Mouse (Mus musculus) limb, embryonic 12.5 days (tissue): ENCODE data around the gene Btf3l4. TPM values are rescaled to one million over a fixed set of nuclear protein-coding genes. Genes with fewer than 3 reads are reported as not detected.
A peak's percentile ranks its signal among the peaks of the same experiment; 100 is the strongest.

ENCODE experiments used
- ATAC-seq: fragments of 200-750 bp; cut with Nextera tagmentation; 2 replicates; pipeline ENCODE4 v1.8.0; 2017; ENCODE audit warnings: low read depth, moderate TSS enrichment; ENCODE audit not compliant: insufficient number of reproducible peaks, insufficient read depth, low FRiP score, low TSS enrichment
- H3K27ac ChIP-seq: fragments of 300-500 bp; sonication (generic); 2 replicates; pipeline ENCODE4 v1.5.1; 2016; ENCODE audit warnings: mild to moderate bottlenecking, moderate library complexity
- H3K27me3 ChIP-seq: fragments of 300-500 bp; sonication (generic); 2 replicates; pipeline ENCODE4 v1.6.1; 2016; ENCODE audit warnings: mild to moderate bottlenecking, moderate library complexity
- H3K36me3 ChIP-seq: fragments of 300-500 bp; sonication (generic); 2 replicates; pipeline ENCODE4 v1.6.1; 2016; ENCODE audit warnings: mild to moderate bottlenecking, moderate library complexity
- H3K4me1 ChIP-seq: fragments of 300-500 bp; sonication (generic); replicated peaks from 2 replicates; pipeline ENCODE4 v1.6.1; 2016
- H3K4me2 ChIP-seq: fragments of 300-500 bp; sonication (generic); 2 replicates; pipeline ENCODE4 v1.6.1; 2016; ENCODE audit warnings: mild to moderate bottlenecking, moderate library complexity
- H3K4me3 ChIP-seq: fragments of 300-500 bp; sonication (generic); replicated peaks from 2 replicates; pipeline ENCODE4 v1.5.1; 2016; ENCODE audit warnings: mild to moderate bottlenecking
- H3K9ac ChIP-seq: fragments of 300-500 bp; sonication (generic); replicated peaks from 2 replicates; pipeline ENCODE4 v1.6.1; 2016; ENCODE audit warnings: mild to moderate bottlenecking, moderate library complexity
- H3K9me3 ChIP-seq: fragments of 300-500 bp; sonication (generic); 2 replicates; pipeline ENCODE4 v1.6.1; 2016; ENCODE audit warnings: mild to moderate bottlenecking, moderate library complexity
- WGBS: fragments of 180-500 bp; shearing (Covaris S2); methylation state at CpG from one replicate; pipeline ENCODE4 v1.1.7; 2016; 5-methylcytosine and 5-hydroxymethylcytosine counted together
- polyA plus RNA-seq: library from polyadenylated mRNA; unstranded; fragments of >200 nt; fragmentation: Nextera tagmentation; extraction: Ambion mirVana; gene quantifications from 2 replicates; pipeline ENCODE4 v1.2.1, GENCODE M21; 2016

Btf3l4 gene
- polyA plus RNA-seq, 1 experiment from 2014 or later, result 247 TPM

- no peak overlapping the region for H3K4me3 ChIP-seq
- no peaks in the 10 kb centered on the region for H3K27me3 ChIP-seq
- H3K9me3 ChIP-seq, result no peaks in the 10 kb centered on the region
- peaks cover under 1% of the 10 kb centered on the region; the same call in 1 of the 2 replicates for H3K4me1 ChIP-seq
- ATAC-seq, result no peak
- no peak overlapping the region for H3K4me2 ChIP-seq
- no peak overlapping the region for H3K27ac ChIP-seq
- no peak overlapping the region for H3K9ac ChIP-seq
- H3K36me3 ChIP-seq, result peaks cover 7% of the 10 kb centered on the region
Observed at GRCm38 (mm10) chr4:108843336-108843735, 9.9 kb upstream of the Btf3l4 start.

- peaks cover 7% of the 10 kb centered on the region for H3K36me3 ChIP-seq
- no peak overlapping the region for H3K4me3 ChIP-seq
- peaks cover 4% of the 10 kb centered on the region; the same call in 1 of the 2 replicates for H3K4me1 ChIP-seq
- no peak overlapping the region for H3K4me2 ChIP-seq
- H3K9me3 ChIP-seq, result no peaks in the 10 kb centered on the region
- H3K27me3 ChIP-seq, result no peaks in the 10 kb centered on the region
- H3K27ac ChIP-seq, result no peak overlapping the region
- no peak overlapping the region for H3K9ac ChIP-seq
- no peak for ATAC-seq
- WGBS, result 91% methylated on average over 7 of the region's 7 CpGs
Observed at GRCm38 (mm10) chr4:108841920-108842578, 8.6 kb upstream of the Btf3l4 start.

DNA sequence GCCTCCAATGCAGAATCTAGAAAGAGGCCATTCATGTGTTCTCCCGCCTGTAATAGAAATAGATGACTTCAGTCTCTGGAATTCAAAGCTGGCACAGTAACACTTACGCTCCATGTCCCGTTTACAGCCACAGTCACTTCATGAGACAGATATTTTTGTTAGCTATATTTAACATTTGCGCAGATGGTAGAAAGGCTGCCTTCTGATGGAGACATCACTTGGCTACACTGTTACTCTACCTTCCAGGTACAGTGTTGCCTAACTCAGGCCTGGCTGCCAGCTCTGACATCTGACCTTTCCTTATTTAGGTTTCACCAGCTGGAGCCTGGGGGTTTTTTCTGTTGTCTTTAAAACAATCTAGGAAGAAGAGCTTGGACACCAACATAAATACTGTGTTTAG, 4.6 kb upstream of the Btf3l4 start:
- no peak for ATAC-seq
- H3K27me3 ChIP-seq, result no peaks in the 10 kb centered on the region
- H3K9ac ChIP-seq, result no peak overlapping the region
- H3K9me3 ChIP-seq, result no peaks in the 10 kb centered on the region
- peaks cover 22% of the 10 kb centered on the region for H3K4me1 ChIP-seq
- H3K4me2 ChIP-seq, result no peak overlapping the region
- H3K36me3 ChIP-seq, result peaks cover 7% of the 10 kb centered on the region
- no peak overlapping the region for H3K27ac ChIP-seq
- no peak overlapping the region for H3K4me3 ChIP-seq
- WGBS, result 86% methylated on average over 4 of the region's 4 CpGs

- Histone ChIP-seq H3K9me3 (no peaks in the 10 kb centered on the region), H3K27me3 (no peaks in the 10 kb centered on the region), H3K4me3 (peak overlapping the region; percentile 90), H3K36me3 (peaks cover 4% of the 10 kb centered on the region), H3K9ac (peak overlapping the region; percentile 77), H3K27ac (peak overlapping the region; percentile 99; the same call in 1 of the 2 replicates), H3K4me1 (peaks cover 31% of the 10 kb centered on the region), H3K4me2 (peak overlapping the region; percentile 65)
- ATAC-seq, result no peak
- 66% methylated on average over 3 of the region's 3 CpGs for WGBS
Observed at GRCm38 (mm10) chr4:108835496-108835895, 2.1 kb upstream of the Btf3l4 start.

DNA sequence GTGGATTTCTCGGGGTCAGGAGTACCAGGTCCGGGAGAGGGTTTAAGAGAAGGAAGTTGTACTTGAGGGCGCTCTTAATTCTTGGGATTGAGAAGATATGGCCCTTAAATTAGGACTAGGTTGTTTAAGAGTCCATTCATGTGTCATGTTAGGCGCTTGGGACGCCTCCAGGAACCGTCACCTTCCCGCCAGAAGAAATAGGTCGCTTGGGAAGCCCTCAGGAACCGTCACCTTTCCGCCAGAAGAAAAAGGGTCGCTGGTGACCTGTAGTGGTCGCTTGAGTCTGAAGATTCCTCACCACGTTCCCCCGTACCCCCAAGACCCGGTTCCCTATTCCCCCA, 1.5 kb upstream of the Btf3l4 start:
- Histone ChIP-seq H3K27ac (peak overlapping the region; percentile 99), H3K9me3 (no peaks in the 10 kb centered on the region), H3K36me3 (peaks cover 4% of the 10 kb centered on the region), H3K4me2 (peak overlapping the region; percentile 65), H3K4me3 (peak overlapping the region; percentile 90), H3K9ac (peak overlapping the region; percentile 77), H3K27me3 (no peaks in the 10 kb centered on the region), H3K4me1 (peaks cover 31% of the 10 kb centered on the region)
- WGBS, result under 1% methylated on average over 15 of the region's 15 CpGs
- ATAC-seq, result no peak

DNA sequence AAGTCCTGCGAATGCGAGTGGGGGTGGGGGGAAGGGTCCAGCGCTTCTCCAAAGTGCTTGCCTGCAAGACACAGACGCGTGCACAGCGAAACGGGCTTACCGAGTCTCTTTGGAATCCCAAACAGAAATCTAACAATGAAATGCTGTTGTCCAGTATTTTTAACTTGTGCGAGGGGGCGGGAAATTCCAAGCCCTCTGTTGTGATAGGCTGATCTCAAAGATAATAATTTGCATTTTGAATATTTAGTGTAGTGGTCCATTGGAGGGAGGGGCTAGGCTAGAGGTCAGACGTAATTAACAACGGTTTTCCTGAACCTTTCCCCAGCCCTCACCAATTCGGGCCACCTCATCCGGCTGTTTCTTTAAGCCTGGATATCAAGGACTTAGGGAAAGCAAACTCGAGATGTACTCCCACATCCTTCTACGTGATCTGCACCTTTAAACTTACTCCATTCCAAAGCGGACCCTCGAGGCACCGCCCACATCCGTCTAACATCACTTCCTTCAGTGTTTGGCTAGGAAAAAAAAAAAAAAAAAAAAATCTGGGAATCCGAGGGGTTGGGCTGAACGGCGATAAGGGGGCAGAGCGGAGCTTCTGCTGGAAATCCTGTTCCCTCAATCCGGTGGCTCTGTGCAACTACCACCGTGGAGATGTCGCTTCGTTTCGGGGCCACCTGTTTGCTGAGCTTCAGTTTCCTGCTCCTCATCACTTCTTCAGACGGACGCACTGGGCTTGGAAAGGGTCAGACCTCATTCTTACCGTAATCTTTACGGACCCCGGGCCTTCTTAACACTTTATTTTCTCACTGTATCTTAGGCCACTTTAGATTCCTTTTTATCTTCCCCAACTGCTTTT, 929 bp upstream of the Btf3l4 start, which contains the start of gene Txndc12:
TSS of gene Txndc12 (plus strand) at position 487 of the 856 bp plus-strand sequence.
- Histone ChIP-seq H3K4me2 (peak within 1 kb of the TSS; percentile 65), H3K27me3 (no peaks in the 10 kb centered on the region), H3K36me3 (peaks cover 10% of the 10 kb centered on the region), H3K9me3 (no peaks in the 10 kb centered on the region), H3K4me1 (peaks cover 31% of the 10 kb centered on the region), H3K4me3 (peak within 1 kb of the TSS; percentile 90), H3K9ac (peak within 1 kb of the TSS; percentile 98), H3K27ac (peak within 1 kb of the TSS; percentile 99)
- ATAC-seq, result peak; percentile 85
- WGBS, result under 1% methylated on average over 34 of the region's 34 CpGs

DNA sequence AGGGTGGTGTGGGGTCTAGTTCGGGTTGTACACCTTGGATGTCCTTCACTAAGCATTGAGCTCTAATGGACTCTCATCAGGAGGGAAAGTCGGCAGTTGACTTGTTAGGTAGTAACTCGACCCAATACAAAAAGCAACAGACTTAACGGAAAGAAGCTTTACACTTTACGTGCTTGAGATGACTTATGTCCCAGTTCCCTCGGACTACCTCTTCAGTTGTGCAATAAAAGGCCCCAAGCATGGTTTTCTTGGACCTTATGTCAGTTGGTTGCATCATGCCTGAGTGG, 357 bp upstream of the Btf3l4 start:
- Histone ChIP-seq H3K4me3 (peak overlapping the region; percentile 90), H3K4me2 (peak overlapping the region; percentile 65), H3K9ac (peak overlapping the region; percentile 98), H3K27me3 (no peaks in the 10 kb centered on the region), H3K27ac (peak overlapping the region; percentile 99), H3K9me3 (no peaks in the 10 kb centered on the region), H3K4me1 (peaks cover 31% of the 10 kb centered on the region), H3K36me3 (peaks cover 16% of the 10 kb centered on the region)
- 1% methylated on average over 6 of the region's 6 CpGs for WGBS
- no peak for ATAC-seq

DNA sequence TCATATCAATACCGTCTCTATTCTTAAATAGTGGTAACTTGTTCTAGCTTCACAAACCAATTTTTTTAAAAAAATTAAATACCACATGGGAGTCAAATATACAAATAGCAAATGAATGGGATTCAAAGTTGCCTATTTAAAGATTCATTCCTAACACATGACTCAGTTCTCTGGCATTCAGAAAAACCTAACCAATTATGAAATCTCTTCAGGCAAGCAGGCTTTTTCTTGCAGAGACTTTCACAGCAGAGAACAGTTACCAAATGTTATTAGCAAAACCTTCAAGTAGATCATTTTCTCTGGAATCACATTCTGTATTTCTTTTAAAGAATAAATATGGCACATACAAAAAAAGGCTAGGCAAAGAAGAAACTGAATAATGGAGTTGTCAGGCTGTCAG, 2.7 kb downstream of the Btf3l4 start:
- no peaks in the 10 kb centered on the region for H3K27me3 ChIP-seq
- ATAC-seq, result no peak
- peaks cover 44% of the 10 kb centered on the region for H3K36me3 ChIP-seq
- no peak overlapping the region for H3K4me3 ChIP-seq
- 94% methylated on average over 1 of the region's 1 CpGs for WGBS
- H3K4me1 ChIP-seq, result peaks cover 13% of the 10 kb centered on the region
- H3K27ac ChIP-seq, result no peak overlapping the region
- no peak overlapping the region for H3K9ac ChIP-seq
- no peak overlapping the region for H3K4me2 ChIP-seq
- H3K9me3 ChIP-seq, result no peaks in the 10 kb centered on the region

- no peaks in the 10 kb centered on the region for H3K27me3 ChIP-seq
- ATAC-seq, result no peak
- H3K9me3 ChIP-seq, result no peaks in the 10 kb centered on the region
- WGBS, result 90% methylated on average over 2 of the region's 2 CpGs
- no peak overlapping the region for H3K9ac ChIP-seq
- H3K4me3 ChIP-seq, result no peak overlapping the region
- H3K4me1 ChIP-seq, result peaks cover 1% of the 10 kb centered on the region
- peaks cover 81% of the 10 kb centered on the region for H3K36me3 ChIP-seq
- no peak overlapping the region for H3K4me2 ChIP-seq
- no peak overlapping the region for H3K27ac ChIP-seq
Observed at GRCm38 (mm10) chr4:108826643-108827042, 6.8 kb downstream of the Btf3l4 start.

GRCm38 (mm10) chr4:108826096-108826495, 7.3 kb downstream of the Btf3l4 start:
- 91% methylated on average over 1 of the region's 1 CpGs for WGBS
- Histone ChIP-seq H3K9me3 (no peaks in the 10 kb centered on the region), H3K4me1 (no peaks in the 10 kb centered on the region)

DNA sequence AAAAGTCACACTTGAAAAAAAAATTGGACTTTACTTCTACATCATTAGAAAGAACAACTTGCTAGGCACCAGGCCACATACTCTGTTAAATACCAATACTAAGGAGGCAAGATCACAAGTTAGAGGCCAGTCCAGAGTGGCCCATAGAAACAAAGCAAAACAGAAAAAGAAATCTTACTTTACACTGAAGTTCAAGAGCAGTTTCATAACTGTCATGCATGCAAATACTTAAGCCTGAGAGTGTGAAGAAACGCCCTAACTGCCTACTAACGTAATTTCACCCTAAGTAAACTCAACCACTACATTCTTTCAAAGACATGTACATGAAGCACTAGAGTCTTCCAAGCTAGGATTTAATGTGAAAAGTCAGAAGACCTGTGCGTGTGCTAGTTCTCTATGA, 7.7 kb downstream of the Btf3l4 start:
- no peak for ATAC-seq
- H3K9ac ChIP-seq, result no peak overlapping the region
- no peaks in the 10 kb centered on the region for H3K4me1 ChIP-seq
- H3K4me3 ChIP-seq, result no peak overlapping the region
- WGBS, result 93% methylated on average over 3 of the region's 3 CpGs
- H3K27me3 ChIP-seq, result no peaks in the 10 kb centered on the region
- no peak overlapping the region for H3K4me2 ChIP-seq
- H3K27ac ChIP-seq, result no peak overlapping the region
- peaks cover 89% of the 10 kb centered on the region for H3K36me3 ChIP-seq
- no peaks in the 10 kb centered on the region for H3K9me3 ChIP-seq

More at GRCm38 (mm10) chr4:108826096-108826495, 7.3 kb downstream of the Btf3l4 start:
- H3K36me3 ChIP-seq, result peaks cover 85% of the 10 kb centered on the region
- no peaks in the 10 kb centered on the region for H3K27me3 ChIP-seq
- H3K27ac ChIP-seq, result no peak overlapping the region
- ATAC-seq, result no peak
- H3K9ac ChIP-seq, result no peak overlapping the region
- H3K4me2 ChIP-seq, result no peak overlapping the region
- no peak overlapping the region for H3K4me3 ChIP-seq
